Mouse (Mus musculus) neural tube, embryonic 10.5 days (tissue): ENCODE results near the gene Dnajb8.

Experiments used
- DNase-seq: peaks from one replicate; pipeline ENCODE4 v3.0.0-alpha.2; 2017; ENCODE audit warnings: low spot score; ENCODE audit errors: extremely low spot score

Gene Dnajb8

DNA sequence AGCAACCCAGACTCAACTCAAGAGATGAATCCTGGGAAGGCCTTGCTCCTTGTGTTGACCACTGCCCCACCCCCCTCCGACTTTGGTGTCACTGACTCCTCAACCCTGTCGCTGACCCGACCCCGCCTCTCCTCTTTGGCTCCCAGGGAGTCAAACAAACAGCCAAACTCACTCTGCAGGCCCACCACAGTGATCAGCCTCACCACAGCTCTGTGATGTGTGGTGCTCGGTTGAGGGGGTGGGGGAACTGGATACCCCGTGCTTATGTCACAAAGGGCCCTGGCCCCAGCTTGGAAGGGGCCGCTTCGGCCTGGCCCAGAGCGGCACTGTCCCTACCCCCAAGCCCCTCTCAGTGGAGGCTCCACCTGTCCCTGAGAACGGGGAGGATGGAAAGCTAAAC lies at the start of gene Dnajb8:
TSS of gene Dnajb8 (plus strand) at position 301 of the 400 bp plus-strand sequence.
- DNase-seq: no peak

DNA sequence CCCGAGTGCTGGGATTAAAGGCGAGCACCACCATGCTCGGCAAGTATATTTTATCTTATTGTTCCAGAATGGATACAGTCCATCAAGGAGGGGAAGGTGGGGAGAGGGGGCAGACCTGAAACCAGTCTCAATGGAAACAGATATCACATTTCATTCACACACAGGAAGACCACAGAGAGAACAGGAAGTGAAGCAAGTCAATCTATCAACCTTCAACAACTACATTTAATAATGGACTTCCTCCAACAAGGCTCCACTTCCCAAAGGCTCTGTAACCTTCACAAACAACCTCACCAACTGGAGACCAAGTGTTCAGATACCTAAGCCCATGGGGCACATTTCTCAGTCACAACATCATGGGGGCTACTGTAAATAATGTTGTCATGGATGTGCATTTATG lies 47.9 kb upstream of the Dnajb8 start:
- DNase-seq: no peak

DNA sequence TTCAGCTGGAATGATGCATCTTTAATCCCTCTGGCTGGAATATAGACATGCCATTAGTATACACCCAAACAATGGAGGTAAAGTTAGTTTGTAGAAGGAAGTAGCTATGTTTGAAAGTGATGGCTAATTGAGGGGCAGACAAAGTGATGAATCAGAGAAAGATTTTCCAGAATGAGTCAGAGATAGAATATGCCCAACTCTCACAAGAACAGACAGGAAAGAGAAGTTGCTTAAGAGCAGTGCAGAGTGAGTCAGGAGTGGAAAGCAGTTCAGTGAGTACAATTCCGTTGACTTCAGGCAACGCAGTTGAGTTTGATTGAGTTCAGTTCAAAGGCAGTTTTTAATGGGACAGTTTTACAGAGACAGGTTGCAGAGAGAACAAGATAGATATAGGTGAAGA lies 47.4 kb upstream of the Dnajb8 start:
- no peak for DNase-seq

DNA sequence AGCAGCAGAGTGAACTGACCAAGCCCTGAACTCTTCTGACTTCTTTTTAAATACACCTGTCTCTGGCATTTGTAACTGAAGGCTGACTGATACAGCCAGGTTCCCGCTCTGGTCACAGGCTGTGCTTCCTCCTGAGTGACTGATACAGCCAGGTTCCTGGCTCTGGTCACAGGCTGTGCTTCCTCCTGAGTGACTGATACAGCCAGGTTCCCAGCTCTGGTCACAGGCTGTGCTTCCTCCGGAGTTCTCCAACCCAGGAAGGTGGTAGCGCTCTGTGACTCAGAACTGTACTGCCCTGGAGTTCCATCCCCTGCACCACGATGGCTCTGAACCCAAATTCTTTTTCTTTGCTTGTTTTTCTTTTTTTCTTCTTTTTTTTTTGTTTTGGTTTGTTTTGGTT lies 37.4 kb upstream of the Dnajb8 start:
- no peak for DNase-seq

DNA sequence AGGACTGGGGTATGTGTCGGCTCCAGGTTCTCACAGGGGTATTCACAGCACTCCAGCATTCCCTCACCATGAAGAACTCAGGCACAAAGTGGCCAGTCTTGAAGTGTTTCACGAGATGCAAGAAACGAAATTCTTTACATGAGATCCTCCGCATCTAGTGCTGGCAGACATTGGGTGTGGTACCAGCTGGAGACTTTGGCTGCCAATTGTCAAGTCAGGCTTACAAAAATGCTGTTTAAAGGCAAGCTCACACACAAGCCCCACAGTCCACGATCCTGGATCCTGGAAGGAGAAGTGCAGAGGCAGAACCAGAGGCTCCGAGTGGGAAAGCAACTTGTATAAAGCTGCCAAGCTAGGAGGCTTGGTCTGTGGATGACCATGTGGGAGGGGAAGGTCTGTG lies 33.9 kb upstream of the Dnajb8 start:
- no peak for DNase-seq

DNA sequence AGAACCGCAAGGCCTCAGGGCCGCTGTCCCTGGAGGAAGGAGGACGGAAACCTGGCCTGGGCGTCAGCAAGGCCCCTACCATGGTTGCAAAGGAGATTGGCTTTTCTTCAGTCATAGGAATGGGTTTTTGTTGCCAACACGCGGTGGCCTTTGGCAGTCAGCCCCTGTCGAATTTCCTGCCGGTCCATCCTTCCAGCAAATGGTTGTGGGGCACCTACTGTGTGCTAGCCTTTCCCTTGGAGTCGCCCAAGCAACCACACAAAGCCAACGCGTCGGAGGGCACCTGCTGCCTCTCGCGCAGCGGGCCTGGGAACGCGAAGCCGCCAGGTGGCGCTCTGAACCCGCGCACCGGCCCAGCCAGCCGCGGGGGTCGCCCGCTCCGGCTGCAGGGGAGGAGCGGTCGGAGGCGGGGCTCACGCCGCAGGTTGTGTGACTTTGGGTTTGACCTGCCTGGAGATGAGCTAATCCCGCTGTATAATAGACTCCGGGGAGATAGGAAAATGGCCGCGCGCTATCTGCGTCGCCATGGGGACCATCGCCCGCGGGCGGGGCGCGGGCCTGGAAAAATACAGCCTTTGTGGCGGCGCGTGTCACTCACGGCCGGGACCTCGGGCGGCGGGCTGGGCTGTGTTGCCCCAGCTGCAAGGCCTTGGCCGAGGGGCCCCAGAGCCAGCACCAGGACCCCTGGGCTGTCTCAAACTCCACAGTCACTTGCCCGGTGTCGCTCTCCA lies 32.6 kb upstream of the Dnajb8 start:
- peak; percentile 88 for DNase-seq

DNA sequence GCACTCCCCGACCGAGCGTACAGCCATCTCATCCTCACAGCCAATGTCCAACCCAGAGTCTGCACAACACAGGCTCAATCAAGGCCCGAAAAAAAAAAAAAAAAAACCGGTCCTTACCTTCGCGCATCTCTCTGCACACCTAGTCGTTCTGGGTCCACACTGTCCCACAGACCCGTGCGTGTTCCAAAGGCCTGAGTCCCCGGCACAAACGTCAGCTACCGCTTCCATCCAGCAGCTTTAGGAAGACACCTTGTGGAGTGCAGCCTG lies 32.1 kb upstream of the Dnajb8 start:
- no peak for DNase-seq

DNA sequence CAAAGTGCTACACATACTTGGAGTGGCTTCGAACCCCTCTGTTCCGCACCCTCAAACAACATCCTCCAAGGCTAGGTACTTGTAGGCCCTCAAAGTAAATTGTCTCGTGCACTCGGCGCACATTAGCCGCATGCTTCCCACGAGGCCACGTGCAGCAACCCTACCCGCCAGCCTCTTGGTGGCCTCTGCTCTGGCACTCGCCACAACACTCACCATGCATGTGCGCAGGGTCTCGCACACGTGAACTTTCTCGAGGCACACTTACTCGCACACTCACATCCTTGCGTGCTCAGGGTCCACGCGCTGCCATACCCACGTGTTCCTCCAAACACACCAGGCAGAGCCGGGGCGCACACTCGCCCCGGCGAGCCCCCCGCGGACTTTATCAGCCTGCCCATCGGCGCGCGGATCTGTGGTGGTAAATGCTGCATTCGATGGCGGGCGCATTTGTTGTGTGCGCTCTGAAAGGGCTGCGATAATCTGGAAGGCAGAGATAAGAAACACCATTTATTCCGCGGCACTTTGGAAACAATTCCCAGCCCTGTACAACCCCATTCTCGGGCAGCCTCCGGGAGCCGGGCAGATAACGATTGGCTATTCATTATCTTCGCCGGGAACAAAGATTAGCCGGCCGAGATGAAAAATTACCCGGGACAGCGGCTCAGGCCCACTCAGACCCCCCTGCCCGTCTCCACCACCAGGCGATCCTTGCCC lies 31.6 kb upstream of the Dnajb8 start:
- DNase-seq: peak; percentile 56

DNA sequence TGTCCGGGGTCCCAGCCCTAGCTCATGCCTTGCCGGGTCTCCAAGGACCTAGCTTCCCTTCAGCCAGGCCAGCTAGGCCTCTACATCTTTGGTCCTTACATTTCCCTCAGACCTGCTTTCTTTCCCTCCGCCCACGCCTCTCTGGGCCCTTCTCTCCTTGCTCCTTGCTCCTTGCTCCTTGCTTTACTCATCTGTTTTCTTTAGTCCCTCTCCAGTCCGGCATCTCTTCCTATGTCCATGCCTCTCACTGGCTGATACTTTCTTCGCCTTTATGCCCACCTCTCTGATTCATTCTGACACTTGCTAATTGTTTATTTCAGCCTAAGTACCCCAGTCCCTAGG lies 31.1 kb upstream of the Dnajb8 start:
- DNase-seq: no peak

DNA sequence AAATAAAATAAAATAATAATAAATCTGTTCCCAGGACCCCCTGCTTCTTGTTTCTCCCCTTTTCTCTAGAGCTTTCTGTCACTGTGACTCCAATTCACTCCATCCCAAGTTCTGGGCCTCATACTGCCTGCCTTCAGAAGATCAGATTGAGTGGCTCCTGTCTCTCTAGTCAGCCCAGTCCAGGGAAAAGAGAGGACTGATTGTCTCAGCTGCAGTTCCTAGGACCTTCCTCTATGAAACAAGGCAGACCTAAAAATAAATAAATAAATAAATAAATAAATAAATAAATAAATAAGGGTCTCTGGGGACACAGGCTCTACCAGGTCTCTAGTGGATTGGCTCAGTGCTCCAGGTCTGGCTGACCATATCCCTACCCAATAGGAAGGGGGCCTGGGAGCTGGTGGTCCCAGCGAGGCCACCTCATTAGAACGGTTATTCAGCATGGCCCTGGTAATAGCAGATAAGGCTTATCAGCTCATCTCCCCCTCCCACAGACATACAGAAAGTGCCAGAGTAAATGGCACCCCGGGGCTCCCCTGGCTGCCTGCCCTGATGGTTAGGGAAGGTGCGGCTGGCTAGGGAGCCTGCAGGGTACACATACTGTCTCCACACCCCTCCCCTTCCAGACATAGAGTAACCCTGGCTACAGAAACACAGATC lies 30.5 kb upstream of the Dnajb8 start:
- DNase-seq: peak; percentile 34

DNA sequence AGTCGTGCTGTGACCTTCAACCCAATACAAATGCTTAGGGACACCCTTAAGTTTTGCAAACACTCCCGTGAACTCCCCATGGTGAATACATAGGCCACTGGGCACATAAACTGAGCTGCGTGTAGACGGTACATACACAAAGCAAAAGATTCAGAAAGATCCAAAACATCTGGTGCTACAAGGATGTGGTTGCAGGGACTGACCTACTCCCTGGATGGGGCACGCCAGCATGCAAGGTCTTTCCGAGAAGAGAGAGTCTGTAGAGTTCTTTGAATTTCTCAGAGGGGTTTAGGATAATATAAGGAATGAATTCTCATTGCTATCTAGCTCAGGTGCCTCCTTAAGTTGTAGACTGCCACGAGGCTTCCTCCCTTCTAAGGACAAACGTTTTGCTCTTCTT lies 29.3 kb upstream of the Dnajb8 start:
- no peak for DNase-seq

DNA sequence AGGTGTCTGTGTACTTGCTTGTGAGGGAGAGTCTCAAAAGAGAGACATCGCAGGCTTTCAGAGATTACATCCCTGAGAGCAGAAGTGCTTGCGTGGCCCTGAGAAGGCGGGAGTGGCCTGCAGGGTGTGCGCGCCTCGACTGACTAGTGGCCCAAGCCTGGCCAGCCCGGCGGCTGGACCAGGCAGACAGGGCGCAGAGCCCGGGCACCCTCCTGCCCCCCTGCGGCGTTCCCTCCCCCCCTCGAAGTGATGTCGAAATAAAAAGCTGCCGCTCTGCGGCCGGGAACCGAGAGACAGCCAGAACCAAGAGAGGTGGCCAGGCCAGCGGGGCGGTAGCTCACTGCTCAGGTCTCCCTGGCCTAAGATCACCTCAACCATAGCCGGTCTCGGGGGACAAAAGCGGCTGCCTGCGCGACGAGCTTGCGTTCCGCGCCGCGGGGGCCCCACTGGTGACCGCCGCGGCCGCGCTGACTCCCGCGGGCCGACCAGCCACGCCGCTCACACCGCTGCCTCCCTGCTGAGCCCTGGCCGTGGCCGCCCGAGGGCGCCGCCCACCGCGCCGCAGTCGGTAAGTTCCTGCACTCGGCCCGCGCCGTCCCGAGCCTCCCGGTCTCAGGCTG lies 28.5 kb upstream of the Dnajb8 start, which contains the start of gene Gata2:
TSS of gene Gata2 (plus strand) at position 459 of the 620 bp plus-strand sequence.
- peak; percentile 70 for DNase-seq

DNA sequence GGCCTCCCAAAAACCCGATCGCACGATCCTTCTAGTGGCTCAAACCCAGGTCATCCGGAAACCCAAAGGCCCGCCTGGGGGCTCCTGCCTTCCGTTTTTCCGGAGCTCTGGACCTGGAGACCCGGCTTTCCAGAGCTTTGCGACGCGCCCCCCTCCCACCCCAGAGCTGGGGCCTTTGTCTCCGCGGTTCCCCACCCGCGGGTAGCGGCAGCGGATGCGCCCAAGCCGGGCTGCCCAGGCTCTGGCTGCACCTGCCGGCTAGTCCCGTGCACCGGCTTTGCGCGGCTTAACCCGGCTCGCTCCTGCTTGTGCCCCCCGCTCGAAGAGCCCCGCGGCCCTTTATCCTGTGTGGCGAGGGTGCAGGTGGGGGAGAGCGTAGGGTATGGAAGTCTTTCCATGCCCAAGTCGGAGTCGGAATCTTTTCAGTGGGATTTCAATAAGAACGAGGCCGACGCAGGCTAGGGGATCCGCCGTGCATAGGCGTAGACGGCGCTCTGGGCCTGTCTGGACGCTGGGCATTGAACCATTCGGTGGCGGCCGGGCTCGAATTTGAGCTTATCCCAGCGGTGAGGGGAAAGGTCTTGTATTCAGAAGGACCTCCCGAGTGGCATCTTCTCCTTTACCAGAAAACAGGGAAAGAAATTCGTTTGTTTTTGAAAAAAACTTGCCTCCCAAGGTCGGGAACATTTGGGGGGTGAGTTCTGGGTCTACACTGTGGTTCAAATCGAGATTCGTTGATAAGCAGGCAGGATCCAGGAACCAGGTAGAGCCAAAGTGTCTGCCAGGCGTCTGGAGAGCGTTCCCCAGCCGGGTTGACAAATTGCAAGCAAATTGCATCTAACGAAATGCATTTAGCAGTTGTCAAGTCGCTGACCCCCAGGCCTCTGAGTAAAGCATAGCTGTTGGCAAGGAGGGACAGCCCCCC lies 27.8 kb upstream of the Dnajb8 start:
- DNase-seq: peak; percentile 73

DNA sequence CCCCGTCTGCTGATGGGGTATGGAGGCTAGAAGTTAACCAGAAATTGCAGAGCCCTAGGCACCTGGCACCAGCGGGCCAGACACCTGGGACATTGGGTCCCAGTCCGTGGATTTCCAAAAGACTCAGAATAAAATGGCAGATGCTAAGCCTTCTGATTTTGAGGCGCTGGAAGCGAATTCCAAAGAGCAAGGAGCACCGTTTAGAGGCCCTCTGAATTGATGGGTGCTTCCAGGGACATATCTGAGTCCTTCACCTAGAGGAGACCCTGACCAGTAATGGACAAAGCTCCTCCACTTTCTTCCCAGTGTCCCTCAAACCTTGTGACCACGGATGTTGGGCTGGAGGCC lies 27.1 kb upstream of the Dnajb8 start:
- DNase-seq: peak; percentile 60

DNA sequence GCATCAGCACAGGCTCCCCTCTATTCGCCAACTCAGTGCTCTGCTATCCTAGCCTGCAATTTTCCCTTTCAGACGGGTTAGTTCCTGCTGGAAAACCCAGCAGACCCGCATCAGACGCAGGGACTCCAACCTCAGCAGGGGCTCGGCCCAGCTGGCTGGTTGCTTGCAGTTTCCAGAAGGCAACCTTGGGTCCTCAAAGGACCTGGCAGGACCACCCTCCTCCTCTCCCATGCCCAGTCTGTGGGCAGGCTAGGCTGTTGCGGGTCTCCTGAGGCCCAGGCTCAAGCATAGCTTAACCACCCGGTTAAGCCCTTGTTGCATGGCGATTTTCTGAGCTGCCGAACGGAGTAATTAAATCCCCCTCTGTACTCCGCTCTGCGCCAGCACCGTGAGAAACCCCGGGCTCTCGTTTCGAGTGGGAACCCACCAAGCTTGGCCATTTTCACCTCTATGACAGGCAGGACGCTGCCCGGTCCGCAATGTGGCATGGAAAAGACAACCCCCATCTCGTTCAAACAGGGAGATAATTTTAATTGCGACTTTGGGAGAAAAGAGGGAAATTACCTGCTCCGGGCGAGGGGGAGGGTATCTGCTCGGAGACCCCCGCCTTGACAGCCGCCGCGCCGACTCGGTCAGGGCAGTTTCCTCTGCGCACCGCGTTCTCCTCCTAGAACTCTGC lies 25.9 kb upstream of the Dnajb8 start:
- peak; percentile 71 for DNase-seq

DNA sequence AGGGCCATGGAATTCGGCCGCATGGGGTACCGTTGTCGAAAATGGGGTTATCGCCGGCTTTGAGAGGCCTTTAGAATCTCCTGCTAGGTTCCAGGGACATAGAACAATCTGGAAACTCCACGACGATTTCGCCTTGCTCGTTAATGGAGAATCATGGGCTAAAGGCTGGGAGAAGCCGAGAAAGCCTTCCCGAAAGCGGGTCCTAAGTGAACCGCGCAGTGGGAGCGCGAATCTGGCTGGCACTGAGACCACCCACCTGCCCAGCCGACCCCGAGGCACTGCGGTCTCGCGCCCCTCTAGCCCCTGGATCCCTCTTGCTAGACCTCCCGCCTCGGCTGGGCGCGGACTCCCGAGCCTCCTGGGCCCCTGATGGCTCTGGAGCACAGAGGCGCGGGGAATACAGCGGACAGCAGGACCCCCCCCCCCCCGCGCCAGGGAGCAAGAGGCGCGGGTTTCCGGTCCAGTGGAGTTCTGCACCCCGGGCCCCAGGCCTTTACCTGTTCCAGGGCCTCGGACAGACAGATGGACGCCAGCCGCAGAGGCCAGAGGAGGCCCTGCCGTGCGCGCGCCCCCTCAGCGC lies 25.2 kb upstream of the Dnajb8 start:
- DNase-seq: peak; percentile 72

DNA sequence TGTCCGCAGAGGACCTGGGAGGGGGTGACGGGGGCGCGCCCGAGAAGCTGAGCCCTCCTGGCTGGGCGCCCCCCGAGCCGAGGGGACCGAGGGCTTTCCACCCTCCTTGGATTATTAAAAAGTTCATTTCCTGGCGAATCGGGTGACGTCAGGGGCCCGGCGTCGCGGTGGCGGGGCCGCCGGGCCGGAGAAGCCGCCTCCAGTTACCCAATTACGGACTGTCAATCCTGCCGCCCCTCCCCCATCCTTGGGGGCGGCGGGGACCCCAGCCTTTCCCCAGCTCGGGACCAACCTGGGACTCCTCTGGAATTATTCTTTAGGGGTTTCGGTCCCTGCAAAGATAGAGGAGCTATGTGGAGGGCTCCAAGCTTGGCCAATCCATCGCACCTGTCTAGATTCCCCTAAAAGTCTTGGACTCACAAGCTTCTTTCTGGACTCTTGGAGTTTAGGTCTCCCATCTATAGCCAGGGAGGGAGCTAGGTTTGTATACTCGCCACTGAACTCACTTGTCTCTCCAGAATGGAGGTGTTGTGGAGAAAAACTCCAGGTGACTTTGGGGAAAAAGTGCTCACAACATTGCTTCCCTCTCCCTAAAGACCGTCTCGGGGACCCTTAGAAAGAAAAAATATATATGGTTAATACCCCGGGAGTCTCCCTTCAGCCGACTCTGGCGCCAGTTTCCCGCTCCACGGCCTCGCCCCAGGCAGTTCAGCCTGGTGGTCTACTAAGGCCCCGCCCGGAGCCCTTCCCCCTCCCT lies 24.6 kb upstream of the Dnajb8 start:
- DNase-seq: peak; percentile 65

DNA sequence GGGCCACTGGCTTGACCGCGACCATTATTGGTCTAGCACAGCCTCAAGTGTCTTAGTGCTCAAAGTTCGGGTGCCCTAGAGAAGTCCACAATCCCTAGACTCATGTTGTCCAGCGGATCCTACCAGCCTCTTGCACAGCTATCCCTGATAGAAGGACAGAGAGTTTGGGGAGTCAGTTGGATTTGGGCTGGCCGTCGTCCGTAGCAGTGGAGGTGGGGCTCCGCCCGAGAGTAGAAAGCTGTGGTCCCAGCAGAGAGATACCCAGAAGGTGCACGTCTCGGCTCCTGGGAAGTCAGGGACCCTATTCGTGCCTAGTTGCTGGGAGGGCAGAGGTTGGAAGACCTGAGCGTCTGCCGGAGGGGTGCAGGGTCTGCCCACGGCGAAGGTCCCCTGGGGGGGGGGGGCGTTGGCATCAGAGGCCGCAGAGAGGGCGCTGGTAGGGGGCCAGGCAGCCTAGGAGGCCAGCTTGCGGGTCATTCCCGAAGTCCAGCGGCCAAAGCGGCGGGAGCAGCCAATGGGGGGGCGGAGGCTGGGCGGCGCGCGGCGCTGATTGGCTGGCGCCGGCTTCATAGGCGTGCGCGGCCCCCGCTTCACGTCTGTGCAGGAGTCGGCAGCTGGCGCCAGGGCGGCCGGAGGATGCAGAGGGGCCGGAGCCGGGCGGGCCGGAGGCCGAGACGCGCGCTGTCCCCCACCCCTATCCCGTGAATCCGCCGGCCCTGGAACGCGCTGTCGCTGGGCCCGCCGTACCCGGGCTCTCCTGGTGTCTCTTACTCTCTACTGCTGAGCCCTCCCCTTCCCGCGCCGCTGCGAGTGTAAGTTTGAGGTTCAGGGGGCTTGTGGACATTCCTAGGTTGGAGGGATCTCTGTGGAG lies 23.8 kb upstream of the Dnajb8 start:
- DNase-seq: peak; percentile 85
